Mouse (Mus musculus) bone marrow, adult 2 months (tissue): Measurements from ENCODE around the gene Slc10a1. TPM values are rescaled to one million over a fixed set of nuclear protein-coding genes. Genes with fewer than 3 reads are reported as not detected.
"Not testable (repeated sequence)": the region's sequence is repeated elsewhere in the genome, so short reads cannot be mapped to it uniquely, and the experiment has no call there.

Experiments used
- H3K27ac ChIP-seq: fragments of 200-500 bp; 2 replicates; pipeline ENCODE4 v1.5.1; 2012; ENCODE audit warnings: low read depth, mild to moderate bottlenecking, control low read depth, inconsistent platforms, low read length; ENCODE audit not compliant: control insufficient read depth, poor library complexity, insufficient read depth
- H3K4me1 ChIP-seq: fragments of 200-500 bp; 2 replicates; pipeline ENCODE4 v1.6.1; 2011; ENCODE audit warnings: low read length; ENCODE audit not compliant: control insufficient read depth, insufficient read depth
- H3K4me3 ChIP-seq: fragments of 200-500 bp; replicated peaks from 2 replicates; pipeline ENCODE3; 2011; ENCODE audit warnings: mild to moderate bottlenecking, low read depth, low read length, control low read depth; ENCODE audit not compliant: control insufficient read depth
- CTCF ChIP-seq: fragments of 200-500 bp; IDR thresholded peaks from 2 replicates; pipeline ENCODE4 v1.5.1; 2011; ENCODE audit warnings: low read length, control low read depth; ENCODE audit not compliant: control insufficient read depth, insufficient read depth
- POLR2A ChIP-seq: fragments of 200-500 bp; IDR thresholded peaks from 2 replicates; pipeline ENCODE4 v1.6.1; 2011; ENCODE audit warnings: low read depth, mild to moderate bottlenecking, control low read depth, low read length, borderline replicate concordance; ENCODE audit not compliant: control insufficient read depth
- WGBS: fragments of 180-500 bp; shearing (Covaris S2); methylation state at CpG from one replicate; pipeline ENCODE4 v1.1.7; 2018; 5-methylcytosine and 5-hydroxymethylcytosine counted together
- polyA plus RNA-seq: library from polyadenylated mRNA; stranded (reverse); fragments of >200 nt; gene quantifications from 2 replicates; pipeline ENCODE4 v1.2.4, GENCODE M21; 2011; ENCODE audit warnings: low replicate concordance; ENCODE audit not compliant: missing spikeins, insufficient read depth, insufficient read length

Gene Slc10a1
- polyA plus RNA-seq, 1 experiment = 1.8 TPM

DNA sequence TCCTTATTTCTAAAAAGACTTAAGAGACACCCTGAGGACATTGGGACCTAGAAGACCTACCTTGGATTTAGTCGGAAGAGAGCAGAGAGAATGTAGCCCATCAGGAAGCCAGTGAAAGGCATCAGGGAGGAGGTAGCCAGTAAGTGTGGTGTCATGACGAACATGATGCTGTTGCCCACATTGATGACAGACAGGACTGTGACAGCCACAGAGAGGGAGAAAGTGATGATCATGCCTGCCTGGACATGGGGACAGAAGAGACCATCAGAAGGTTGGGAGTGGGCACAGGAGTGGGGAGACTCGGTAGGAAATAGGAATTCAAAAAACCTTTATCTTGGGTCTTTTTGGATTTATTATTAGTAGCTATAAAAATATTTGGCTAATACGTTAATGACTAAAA lies 10.5 kb downstream of the Slc10a1 start:
- 82% methylated on average over 4 of the region's 4 CpGs for WGBS
- no peaks in the 10 kb centered on the region for H3K4me1 ChIP-seq
- H3K4me3 ChIP-seq = no peak overlapping the region
- no peak overlapping the region for H3K27ac ChIP-seq
- no peak for TF ChIP-seq CTCF
- TF ChIP-seq POLR2A = no peak

DNA sequence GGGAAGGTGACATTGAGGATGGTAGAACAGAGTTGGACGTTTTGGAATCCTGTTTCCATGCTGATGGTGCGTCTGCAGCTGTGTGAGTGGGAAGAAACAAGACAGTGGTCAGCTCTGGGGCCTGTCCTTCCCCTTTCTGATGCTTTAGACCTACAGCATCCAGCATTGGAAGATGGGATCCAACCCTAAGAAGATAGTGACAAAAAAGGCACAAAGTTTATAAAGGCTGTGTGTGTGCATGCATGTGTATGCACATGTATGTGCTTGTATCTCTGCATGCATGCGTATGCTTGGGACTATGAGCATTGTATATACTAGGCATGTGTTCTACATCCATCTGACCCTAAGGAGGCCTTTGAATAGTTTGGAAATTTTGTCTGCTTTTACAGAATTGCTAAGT lies 12.5 kb downstream of the Slc10a1 start:
- 82% methylated on average over 3 of the region's 3 CpGs for WGBS
- no peak for TF ChIP-seq POLR2A
- TF ChIP-seq CTCF = no peak
- H3K4me1 ChIP-seq = no peaks in the 10 kb centered on the region
- H3K4me3 ChIP-seq = no peak overlapping the region
- no peak overlapping the region for H3K27ac ChIP-seq

- no peak overlapping the region for H3K4me3 ChIP-seq
- TF ChIP-seq CTCF (no peak), POLR2A (no peak)
- H3K4me1 ChIP-seq = no peaks in the 10 kb centered on the region; the same call in 1 of the 2 replicates
- no peak overlapping the region for H3K27ac ChIP-seq
- 88% methylated on average over 1 of the region's 1 CpGs for WGBS
Observed at GRCm38 (mm10) chr12:80952526-80952925, 16.0 kb downstream of the Slc10a1 start.

- Histone ChIP-seq H3K4me1 (no peaks in the 10 kb centered on the region; the same call in 1 of the 2 replicates), H3K4me3 (no peak overlapping the region), H3K27ac (no peak overlapping the region)
- TF ChIP-seq POLR2A (no peak), CTCF (no peak)
- WGBS = 89% methylated on average over 3 of the region's 3 CpGs
Observed at GRCm38 (mm10) chr12:80951640-80952219, 16.8 kb downstream of the Slc10a1 start.

DNA sequence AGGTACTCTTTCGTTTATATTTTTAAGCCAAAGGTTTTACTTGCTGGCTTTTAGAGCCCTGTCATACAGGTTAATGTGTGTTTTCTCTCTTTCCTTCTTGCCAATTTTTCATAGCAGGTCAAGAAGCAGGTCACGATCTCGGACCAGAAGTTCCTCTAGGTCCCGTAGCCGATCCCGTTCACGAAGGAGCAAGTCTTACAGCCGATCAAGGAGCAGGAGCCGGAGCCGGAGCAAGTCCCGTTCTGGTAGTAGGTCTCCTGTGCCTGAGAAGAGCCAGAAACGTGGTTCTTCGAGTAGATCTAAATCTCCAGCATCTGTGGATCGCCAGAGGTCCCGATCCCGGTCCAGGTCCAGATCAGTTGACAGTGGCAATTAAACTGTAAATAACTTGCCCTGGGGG lies 18.9 kb downstream of the Slc10a1 start:
- H3K4me1 ChIP-seq, H3K4me3 ChIP-seq, H3K27ac ChIP-seq: not testable (repeated sequence)
- 93% methylated on average over 16 of the region's 16 CpGs for WGBS

DNA sequence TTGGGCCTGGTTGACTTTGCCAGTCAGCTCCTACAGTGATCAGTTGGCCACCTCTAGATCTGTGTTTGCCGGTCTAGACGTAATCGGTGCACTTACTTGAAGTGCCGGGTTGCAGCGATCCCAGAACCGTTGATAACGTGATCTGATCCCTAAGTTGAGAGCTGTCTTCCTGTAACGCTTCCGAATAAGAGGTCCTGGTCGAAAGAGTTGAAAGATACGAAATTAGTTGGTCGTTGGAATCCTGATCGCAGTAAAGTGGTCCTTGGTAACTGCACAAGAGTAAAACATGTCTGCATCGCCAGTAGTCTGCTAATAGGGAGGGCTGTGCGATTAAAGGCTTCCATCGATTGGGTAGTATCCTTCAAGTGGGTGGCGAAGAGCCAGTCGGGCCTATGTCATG lies 20.3 kb downstream of the Slc10a1 start:
- Histone ChIP-seq H3K27ac (no peak overlapping the region), H3K4me1 (no peaks in the 10 kb centered on the region; the same call in 1 of the 2 replicates), H3K4me3 (no peak overlapping the region)
- TF ChIP-seq POLR2A = no peak
- WGBS = 92% methylated on average over 18 of the region's 18 CpGs

- peak overlapping the region; percentile 99 for H3K27ac ChIP-seq
- H3K4me3 ChIP-seq = peak overlapping the region; percentile 97
- TF ChIP-seq CTCF (no peak), POLR2A (peak; percentile 82; the same call in 1 of the 2 replicates)
- peaks cover 2% of the 10 kb centered on the region; the same call in 1 of the 2 replicates for H3K4me1 ChIP-seq
- WGBS = under 1% methylated on average over 46 of the region's 47 CpGs
Observed at GRCm38 (mm10) chr12:80945996-80946355, 22.5 kb downstream of the Slc10a1 start.

DNA sequence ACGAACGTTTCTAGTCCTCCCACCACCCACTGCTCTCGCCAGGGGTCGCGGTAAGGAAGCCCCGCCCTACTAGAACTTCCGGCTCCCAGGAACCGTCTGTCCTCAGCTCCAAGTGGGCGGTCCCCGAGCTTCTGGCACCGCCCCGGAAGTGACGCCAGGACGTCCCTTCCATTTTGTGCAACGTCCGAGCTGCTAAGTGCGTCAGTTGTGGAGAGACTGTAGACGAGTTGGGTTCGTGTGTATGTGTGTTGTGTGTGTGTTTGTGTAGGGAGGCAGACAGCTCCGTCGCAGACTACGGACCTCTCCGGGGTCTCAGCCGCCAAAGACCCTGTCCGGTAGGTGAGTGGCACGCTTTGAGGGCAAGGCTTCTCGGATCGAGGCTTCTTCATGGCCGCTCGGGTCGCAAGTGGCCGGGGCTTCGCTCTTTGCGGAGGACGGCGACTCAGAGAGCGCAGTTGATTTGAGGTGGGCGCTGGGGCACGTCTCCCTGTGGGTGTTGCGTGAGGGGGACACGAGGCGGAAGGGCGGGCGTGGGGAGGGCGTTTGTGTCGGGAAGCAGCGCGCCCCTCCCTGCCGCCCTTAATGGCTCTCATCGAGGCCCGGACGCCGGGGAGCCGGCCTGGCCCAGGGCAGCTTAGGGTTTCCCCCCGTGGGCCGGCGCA lies 23.0 kb downstream of the Slc10a1 start, which contains the start of gene Srsf5:
TSS of gene Srsf5 (plus strand) at position 171 of the 662 bp plus-strand sequence.
- under 1% methylated on average over 57 of the region's 57 CpGs for WGBS
- peaks cover 2% of the 10 kb centered on the region; the same call in 1 of the 2 replicates for H3K4me1 ChIP-seq
- peak within 1 kb of the TSS; percentile 97 for H3K4me3 ChIP-seq
- peak within 1 kb of the TSS; percentile 99 for H3K27ac ChIP-seq
- TF ChIP-seq CTCF (peak; percentile 22; the same call in 1 of the 2 replicates), POLR2A (peak; percentile 97)

DNA sequence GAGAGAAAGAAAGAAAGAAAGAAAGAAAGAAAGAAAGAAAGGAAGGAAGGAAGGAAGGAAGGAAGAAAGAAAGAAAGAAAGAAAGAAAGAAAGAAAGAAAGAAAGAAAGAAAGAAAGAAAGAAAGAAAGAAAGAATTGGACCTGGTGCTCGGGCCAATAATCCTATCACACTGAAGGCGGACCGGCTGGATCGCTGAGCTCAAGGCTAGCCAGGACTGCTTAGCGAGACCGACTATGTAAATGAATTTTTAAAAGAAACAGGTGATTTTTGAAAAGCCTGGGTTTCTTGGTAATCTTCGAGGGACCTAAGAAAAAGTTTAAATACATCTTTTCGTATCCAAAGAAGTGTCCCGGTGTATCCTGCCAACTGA lies 23.6 kb downstream of the Slc10a1 start:
- peak overlapping the region; percentile 97 for H3K4me3 ChIP-seq
- peak overlapping the region; percentile 99 for H3K27ac ChIP-seq
- H3K4me1 ChIP-seq = not testable (repeated sequence)
- under 1% methylated on average over 9 of the region's 9 CpGs for WGBS
